Mouse (Mus musculus): ENCODE measurements at regions not wholly inside any gene's neighbourhood (a gene's known extent, or its start where the extent isn't known, plus 50 kb on each side); places are given as distances from the start of the nearest gene placed in this dataset.

DNA sequence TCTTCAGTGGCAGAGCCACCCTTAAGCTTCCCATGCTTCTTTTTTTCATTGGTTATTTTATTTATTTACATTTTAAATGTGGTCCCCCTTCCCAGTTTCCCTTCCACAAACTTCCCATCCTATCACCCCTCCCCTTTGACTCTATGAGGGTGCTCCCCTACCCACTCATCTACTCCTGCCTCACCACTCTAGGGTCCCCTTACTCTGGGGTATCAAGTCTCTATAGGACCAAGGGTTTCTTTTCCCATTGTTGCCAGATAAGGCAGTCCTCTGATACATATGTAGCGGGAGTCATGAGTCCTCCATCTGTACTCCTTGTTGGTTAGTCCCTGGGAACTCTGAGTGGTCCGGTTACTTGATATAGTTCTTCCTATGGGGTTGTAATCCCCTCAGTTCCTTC is 110.6 kb upstream of the Fgf10 start:
- TF ChIP-seq CTCF (conservative IDR thresholded peaks at IDR 0.05; ENCODE audit: insufficient read depth, insufficient read length, low read depth, low read length): no peak
- no peak for TF ChIP-seq POLR2A (IDR thresholded peaks at IDR 0.05; ENCODE audit: low read depth, low read length)
